Mouse (Mus musculus) kidney, postnatal 14 days (tissue): ENCODE results near the gene Fam129c.

Source experiments
- DNase-seq: peaks from one replicate; pipeline ENCODE4 v3.0.0; 2022; ENCODE audit warnings: mixed read lengths

Gene Fam129c

GRCm38 (mm10) chr8:71612141-71612540 is 14.7 kb downstream of the Fam129c start:
- no peak for DNase-seq

- no peak for DNase-seq
These were observed 16.0 kb downstream of the Fam129c start for GRCm38 (mm10) chr8:71613418-71613817.

DNA sequence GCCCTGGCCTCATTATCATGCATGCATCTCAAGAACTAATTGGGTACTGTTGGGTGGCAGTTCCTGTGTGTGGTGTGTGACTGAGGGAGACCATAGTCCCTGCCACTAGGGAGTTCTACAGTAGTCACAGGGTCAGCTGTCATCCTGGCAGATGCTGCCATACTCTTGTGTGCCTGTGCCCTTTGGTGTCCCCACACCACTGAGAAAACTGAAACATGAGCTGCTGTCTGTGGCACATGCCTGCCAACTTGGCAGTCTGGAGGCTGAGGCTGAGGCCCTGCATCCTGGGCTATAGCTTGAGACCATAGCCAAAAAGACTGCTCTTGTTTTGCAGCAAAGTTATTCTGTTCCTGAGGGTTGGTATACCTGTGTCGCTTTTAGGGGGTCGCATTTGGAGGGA is 22.3 kb downstream of the Fam129c start:
- DNase-seq: no peak

DNA sequence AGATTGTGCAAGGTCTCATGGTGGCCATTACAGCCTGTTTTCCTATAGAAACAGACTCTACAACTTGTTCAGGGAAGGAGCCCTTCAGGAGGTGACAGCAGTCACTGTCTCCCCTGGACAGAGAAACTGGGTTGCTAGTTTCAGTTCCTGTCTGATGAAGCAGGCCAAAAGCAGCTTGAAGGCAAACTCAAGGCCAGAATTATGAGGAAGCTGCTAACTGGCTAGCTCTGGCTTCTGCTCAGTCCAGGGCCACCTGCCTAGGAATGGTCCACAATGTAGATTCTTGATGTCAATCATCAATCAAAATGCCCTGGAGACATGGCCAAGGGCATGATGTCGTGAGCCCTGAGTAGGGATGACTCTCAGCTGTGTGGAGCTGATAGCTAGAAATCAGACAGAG is 27.6 kb downstream of the Fam129c start:
- DNase-seq: no peak

DNA sequence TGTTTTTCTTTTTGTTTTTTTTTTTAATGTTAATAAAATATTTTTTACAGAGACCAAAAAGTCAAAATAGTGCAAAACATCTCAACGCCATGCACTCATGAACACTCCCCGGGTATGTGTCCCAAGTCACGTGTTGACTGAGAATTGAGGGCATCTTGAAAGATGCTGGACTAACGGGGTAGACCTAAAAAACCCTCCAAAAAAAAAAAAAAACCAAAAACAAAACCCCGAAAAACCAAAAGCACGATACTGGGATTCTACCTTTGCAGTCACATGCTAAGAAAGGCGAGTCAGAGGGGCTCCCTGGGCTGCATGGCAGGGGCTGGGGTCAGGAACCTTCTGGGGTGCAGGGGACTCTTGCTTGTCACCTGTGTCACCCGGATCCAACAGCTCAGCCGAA is 29.3 kb downstream of the Fam129c start:
- DNase-seq: no peak

DNA sequence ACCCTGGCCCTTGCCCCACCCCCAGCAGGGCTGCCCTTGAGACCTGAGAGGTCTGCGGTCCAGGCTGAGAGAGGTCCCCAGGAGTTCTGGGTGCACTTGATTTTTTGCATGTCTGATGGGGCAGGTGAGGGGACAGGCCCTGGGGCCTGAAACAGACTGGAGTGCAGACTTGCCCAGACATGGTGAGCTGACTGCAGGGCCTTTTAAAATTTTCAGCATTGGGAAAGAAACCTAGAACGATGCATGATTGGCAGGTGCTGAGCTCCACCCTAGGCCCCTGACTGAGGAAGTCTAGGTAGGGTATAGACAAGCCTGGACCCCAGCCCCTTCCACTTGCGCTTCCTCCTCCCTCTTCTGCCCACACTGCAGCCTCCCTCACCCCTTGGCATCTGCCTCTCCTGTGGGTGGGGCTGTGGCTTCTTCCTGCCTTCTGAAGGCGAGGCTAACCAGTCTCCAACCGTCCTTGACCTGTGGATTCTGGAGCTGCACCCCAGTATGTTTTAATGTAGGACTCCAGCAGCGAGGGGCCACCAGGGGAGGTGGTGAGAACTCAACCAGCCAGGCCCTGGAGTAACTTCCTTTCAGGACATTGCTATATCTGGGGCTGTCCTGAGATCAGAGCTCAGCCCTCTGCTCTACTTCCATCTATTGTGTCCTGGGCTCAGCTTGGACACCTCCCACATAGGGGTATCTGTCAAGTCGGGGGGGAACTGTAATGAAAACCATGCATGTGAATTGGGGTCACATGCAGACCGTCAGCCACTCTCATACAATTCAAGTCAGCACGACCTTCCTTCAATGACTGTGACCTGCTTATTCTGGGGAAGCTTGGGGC is 30.0 kb downstream of the Fam129c start:
- DNase-seq: peak; percentile 35

DNA sequence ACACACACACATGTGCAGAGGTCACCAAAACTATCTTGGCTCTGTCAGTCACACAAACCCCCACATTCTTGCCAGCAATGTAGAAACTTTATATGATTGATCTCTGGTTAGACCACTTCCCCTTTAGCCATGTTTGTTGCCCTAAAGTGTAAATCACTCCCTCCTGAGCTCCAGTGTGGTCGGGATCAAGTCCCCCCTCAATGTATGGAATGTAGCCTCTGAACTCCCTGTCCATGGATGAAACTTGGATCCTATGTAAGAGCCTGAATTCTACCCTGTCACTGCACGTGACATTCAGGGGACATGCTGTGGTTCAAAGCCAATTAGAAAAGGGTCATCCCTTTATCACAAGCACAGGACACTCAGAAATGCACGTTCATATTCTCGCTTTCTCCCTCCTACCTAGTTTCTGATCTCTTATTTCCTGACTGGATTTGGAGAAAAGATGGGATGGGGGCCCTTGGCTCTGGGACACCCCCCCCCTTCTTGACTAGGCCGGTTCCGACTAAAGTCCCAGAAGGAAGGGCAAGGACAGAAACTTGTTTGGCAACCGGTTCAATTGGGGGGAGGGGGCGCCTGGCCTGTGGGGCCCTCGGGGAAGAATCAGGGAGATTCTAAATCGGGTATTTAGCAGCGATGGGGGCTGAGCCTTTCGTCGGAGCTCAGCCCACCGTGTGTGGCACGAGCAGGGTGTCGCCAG is 31.1 kb downstream of the Fam129c start:
- no peak for DNase-seq

GRCm38 (mm10) chr8:71629096-71629697 is 31.7 kb downstream of the Fam129c start:
- peak; percentile 96 for DNase-seq

DNA sequence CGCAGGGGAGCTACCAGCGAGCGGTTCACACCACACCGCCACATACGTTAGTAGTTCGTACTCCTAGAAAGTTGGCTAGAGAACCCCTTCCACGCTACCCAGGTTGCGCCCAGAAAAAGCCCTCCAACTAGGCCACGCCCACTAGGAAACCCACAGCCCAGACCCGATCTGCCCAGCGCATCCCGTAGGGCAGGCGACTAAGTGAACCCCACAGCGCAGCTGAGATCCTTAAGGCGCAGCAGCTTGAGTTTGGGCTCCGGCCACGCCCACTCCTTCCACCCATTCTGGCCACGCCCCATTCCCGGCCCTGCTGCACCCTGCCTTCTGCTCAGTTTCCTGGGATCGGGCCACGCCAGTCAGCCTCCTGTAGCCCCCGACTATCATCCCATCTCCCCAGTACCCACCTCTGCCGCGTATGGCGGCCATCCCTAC is 32.3 kb downstream of the Fam129c start:
- DNase-seq: peak; percentile 72

DNA sequence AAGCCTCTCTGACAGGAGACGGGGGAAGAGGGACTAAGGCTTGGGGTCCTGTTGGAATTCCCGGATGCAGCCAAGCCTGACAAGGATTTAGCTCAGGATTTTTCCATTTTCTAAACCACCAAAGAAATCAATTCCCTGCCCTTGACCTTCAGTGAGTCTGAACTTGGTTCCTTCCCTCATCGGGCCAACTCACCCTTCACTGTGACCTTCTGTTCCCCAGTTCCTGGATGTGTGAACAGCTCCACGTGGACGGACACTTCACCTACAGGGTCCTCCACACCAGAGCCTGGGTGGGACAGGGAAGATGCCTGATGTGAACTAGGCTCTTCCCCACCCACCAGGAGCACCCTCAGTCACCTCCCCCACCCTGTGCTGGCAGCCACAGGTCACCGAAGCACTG is 33.3 kb downstream of the Fam129c start:
- DNase-seq: no peak

DNA sequence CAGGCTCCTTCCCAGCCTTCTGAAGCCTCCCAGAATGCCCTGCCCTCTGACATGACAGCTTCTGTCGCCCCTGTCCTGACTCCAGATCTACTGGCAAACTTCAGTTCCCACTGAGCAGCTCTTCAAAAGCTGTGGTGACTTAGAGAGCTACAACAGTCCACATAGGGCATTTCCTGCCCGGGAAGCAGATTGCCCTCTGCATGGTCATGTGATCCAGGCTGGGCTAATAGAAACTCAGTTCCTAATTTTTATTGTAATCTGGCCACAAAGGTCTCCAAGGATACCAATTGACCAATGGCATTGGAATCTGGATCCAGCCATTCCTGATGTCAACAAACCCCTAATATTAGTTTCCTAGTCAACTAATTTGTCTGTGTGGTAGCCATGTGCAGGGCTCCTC is 34.4 kb downstream of the Fam129c start:
- no peak for DNase-seq

- DNase-seq: peak; percentile 38
These were observed 35.7 kb downstream of the Fam129c start for GRCm38 (mm10) chr8:71633164-71633563.

- peak; percentile 59 for DNase-seq
These were observed 36.7 kb downstream of the Fam129c start for GRCm38 (mm10) chr8:71633981-71634667.

DNA sequence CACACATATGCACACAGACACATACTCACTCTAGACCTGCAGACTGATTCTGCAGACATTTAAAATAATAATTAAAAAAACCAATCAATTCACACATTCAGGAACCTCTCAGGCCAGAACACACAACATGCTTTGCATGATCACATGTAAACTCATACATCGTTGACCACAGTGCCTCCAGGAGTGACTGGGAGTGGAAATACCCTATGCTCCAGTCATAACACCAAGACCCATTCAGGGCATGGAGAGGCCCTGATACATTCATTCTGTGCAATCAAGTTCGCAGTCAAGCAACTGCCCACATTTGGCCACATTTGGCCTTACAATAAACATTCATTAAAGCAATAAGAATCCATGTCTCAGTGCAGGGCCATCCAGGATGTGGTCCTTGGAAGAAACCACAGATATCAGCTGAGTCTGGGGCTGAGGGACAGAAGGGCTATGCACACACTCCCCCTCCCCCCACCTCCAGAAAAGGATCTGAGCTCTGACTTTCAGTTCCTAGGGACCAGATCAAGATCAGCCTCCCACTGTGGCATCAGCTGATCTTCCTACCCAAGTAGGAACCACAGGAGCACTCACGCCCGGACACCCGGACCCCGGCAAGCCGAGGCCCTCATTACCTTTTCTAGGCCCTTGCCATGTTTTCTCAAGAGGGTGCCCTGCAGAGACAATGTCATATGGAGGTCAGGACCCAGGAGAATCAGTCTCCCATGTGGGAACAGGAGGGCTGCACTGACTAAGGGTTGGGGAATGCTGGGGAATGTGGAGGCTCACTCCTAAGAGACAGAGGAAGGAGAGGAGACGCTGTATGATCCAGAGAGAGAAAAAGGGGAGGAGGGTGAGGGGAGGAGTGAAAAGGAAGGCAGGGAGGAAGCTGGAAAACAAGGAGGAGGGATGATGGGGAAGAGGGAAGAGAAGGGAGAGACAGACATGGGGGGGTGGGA is 40.0 kb downstream of the Fam129c start:
- no peak for DNase-seq

DNA sequence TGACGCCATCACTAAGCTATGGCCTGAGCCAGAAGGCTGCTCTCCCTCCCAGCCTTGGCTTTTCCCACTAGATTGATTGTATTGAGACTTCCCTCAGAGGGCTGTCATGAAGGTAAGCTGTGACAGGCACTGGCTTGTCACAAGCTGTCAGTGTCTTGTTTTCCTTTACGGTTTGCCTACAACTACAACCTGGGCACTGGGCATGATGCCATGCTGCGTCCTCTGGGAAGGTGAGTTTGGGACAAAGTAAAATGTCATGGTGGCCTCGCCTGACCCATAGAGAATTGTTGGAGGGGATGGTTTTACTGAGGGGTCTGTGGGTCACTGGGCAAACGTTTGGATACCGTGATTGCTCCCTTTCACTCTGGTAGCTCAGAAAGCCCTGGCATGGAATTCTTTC is 40.9 kb downstream of the Fam129c start:
- DNase-seq: no peak

DNA sequence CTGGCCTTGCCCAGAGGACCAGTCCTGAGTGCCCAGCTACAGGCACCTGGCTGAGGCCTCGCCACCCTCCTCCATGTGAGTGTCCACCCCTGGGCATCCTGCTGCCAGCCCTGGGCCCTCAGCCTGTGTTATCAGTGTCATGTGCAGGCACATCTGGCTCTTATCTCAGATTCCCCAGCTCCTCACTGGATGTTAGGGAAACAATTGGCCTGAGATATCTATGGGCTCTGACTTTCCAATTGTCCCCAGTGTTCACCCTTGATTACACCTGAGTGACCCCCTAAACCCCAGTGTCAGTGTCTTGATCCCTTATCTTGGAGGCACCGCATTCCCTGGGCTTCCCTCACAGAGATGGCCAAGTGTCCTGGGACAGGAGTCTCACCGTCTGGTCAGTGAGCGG is 41.9 kb downstream of the Fam129c start:
- DNase-seq: no peak

DNA sequence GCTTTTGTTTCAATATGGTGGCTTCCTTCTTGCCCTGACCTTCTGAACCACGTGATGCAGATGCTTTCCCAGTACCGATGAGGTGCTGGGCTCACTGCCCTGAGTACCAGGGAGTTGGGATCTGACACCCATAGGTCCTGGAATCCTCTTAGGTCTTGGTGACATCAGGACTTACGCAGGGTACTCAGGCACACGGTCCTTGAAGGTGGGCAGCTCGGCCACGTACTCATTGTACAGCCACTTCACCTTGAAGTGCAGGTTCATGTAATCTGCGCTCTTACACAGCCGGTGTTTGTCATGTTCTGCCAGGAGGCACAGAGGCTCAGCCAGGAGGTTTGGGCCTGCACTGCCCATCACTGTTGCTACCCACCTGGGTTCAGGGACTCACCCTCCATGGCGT is 48.1 kb downstream of the Fam129c start:
- DNase-seq: no peak

DNA sequence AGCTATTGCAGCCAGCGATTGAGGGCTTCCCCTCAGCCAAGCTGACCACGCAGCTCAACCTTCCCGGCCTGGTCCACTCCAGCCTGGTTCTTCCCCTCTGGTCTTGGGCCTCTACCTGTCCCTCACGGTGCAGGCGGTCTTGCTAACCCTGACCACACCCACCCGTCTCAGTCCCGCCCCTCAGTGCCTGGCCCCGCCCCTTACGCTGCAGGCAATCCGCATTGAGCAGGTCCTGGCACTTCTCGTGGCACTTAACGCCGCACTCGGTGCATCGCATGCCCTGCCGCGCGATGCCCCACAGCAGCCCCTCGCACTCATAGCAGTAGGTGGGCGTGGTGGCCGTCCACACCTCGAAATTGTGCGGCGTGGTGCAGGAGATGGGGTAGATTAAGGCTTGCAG is 57.2 kb downstream of the Fam129c start:
- DNase-seq: peak; percentile 39
